Mouse (Mus musculus) stomach, embryonic 16.5 days (tissue): ENCODE measurements around the gene Elmo2. TPM values are rescaled to one million over a fixed set of nuclear protein-coding genes. Genes with fewer than 3 reads are reported as not detected.

ENCODE experiments used
- ATAC-seq: fragments of 200-750 bp; cut with Nextera tagmentation; 2 replicates; pipeline ENCODE4 v1.8.0; 2017; ENCODE audit warnings: moderate number of reproducible peaks, moderate TSS enrichment; ENCODE audit not compliant: insufficient read depth, low FRiP score
- H3K27ac ChIP-seq: fragments of 300-500 bp; sonication (generic); 2 replicates; pipeline ENCODE4 v1.5.1; 2014; ENCODE audit warnings: low read length
- H3K27me3 ChIP-seq: fragments of 300-500 bp; sonication (generic); 2 replicates; pipeline ENCODE4 v1.6.1; 2014; ENCODE audit warnings: low read length, control low read depth, mixed read lengths; ENCODE audit not compliant: control insufficient read depth, insufficient read depth
- H3K36me3 ChIP-seq: fragments of 300-500 bp; sonication (generic); 2 replicates; pipeline ENCODE4 v1.6.1; 2014; ENCODE audit warnings: low read length; ENCODE audit not compliant: control insufficient read depth, insufficient read depth
- H3K4me1 ChIP-seq: fragments of 300-500 bp; sonication (generic); 2 replicates; pipeline ENCODE4 v1.6.1; 2014; ENCODE audit warnings: low read length, control low read depth, mixed read lengths; ENCODE audit not compliant: control insufficient read depth, insufficient read depth
- H3K4me2 ChIP-seq: fragments of 300-500 bp; sonication (generic); 2 replicates; pipeline ENCODE4 v1.6.1; 2014; ENCODE audit warnings: low read depth, low read length, mixed read lengths
- H3K4me3 ChIP-seq: fragments of 300-500 bp; sonication (generic); replicated peaks from 2 replicates; pipeline ENCODE4 v1.5.1; 2014; ENCODE audit warnings: mild to moderate bottlenecking, low read length
- H3K9ac ChIP-seq: fragments of 300-500 bp; sonication (generic); 2 replicates; pipeline ENCODE4 v1.6.1; 2014; ENCODE audit warnings: low read length
- H3K9me3 ChIP-seq: fragments of 300-500 bp; sonication (generic); replicated peaks from 2 replicates; pipeline ENCODE4 v1.6.1; 2016; ENCODE audit warnings: low read length, control low read depth; ENCODE audit not compliant: control insufficient read depth
- WGBS: fragments of 180-500 bp; shearing (Covaris S2); extraction: QIAGEN DNeasy Blood & Tissue Kit; methylation state at CpG from one replicate; pipeline ENCODE4 v1.1.7; 2014; 5-methylcytosine and 5-hydroxymethylcytosine counted together
- polyA plus RNA-seq: library from polyadenylated mRNA; unstranded; fragments of >200 nt; fragmentation: Nextera tagmentation; extraction: Ambion mirVana; gene quantifications from 2 replicates; pipeline ENCODE4 v1.2.1, GENCODE M21; 2015

Gene Elmo2
- polyA plus RNA-seq, 1 experiment from 2014 or later, result 56.0 TPM

DNA sequence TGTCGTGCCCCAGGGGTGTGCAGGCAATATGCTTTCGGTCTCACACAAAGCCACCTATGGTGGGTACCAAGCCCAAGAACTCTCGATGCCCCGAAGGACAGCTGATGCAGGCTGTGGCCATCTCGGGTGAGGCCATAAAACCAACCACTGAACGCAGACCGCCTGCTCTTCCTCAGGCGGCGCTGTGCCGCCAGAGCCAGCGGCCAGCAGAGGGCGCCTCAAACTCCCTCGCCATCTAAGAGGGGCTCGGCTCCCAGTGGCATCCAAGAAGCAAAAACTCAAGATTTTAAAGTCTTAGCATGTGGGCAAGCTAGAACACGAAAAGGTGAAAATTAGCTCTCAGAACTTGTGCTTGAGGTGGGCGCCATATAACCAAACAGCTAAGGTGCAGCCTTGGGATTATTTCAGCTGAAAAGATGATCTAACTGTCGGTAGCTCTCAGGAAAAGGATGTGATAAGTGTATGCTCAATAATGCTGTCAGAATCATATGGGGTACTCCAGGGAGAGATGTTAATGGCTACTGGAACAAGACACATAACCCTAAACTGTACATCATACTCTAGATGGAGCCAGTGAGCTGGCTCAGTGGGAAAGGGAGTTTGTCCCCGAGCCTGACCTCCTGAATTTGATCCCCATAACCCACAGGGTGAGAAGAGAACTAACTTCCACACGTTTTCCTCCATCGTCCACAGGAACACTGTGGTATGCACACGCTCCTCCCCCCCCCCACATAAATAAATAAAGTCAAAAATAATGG is 38.2 kb upstream of the Elmo2 start:
- Histone ChIP-seq H3K4me1 (peaks cover 7% of the 10 kb centered on the region), H3K27ac (no peak overlapping the region), H3K4me2 (peak overlapping the region; percentile 29; the same call in 1 of the 2 replicates), H3K4me3 (no peak overlapping the region), H3K36me3 (no peaks in the 10 kb centered on the region), H3K9ac (peak overlapping the region; percentile 35; the same call in 1 of the 2 replicates), H3K9me3 (no peaks in the 10 kb centered on the region), H3K27me3 (peaks cover 18% of the 10 kb centered on the region)
- ATAC-seq, result no peak
- 11% methylated on average over 21 of the region's 21 CpGs for WGBS

DNA sequence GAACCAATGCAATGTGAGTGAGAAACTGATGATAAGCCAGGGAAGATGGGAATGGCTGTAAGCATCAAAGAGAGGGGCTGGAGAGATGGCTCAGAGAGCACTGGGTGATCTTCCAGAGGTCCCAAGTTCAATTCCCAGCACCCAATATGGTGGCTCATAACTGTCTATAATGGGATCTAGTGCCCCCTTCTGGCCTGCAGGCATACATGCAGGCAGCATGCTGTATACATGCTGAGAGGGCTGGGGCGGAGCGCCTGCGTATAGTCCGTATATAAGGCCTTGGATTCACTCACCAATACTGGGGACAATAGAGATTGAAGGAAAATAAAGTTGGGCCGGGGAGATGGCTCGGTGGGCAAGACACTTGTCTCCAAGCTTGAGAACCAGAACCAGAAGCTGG is 37.0 kb upstream of the Elmo2 start:
- Histone ChIP-seq H3K4me1 (peaks cover 7% of the 10 kb centered on the region), H3K9ac (no peak overlapping the region), H3K9me3 (no peaks in the 10 kb centered on the region), H3K4me3 (no peak overlapping the region), H3K27ac (no peak overlapping the region), H3K4me2 (no peak overlapping the region), H3K36me3 (no peaks in the 10 kb centered on the region), H3K27me3 (peaks cover 11% of the 10 kb centered on the region)
- ATAC-seq, result no peak
- 87% methylated on average over 6 of the region's 6 CpGs for WGBS

DNA sequence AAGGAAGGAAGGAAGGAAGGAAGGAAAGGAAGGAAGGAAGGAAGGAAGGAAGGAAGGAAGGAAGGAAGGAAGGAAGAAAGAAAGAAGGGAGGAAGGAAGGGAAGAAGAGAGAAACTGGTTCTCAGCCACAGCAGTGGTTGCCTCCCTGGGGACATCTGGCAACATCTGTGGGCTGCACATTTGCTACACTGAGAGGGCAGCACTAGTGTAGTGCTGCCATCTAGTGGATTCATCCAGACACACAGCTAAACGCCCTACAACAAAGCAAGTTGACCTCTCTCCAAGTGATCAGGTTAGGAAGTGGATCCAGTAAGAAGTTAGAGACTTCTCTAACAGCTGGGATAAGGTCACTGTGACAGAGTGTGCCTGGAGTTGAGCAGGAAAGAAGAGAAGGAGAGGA is 34.6 kb upstream of the Elmo2 start:
- Histone ChIP-seq H3K4me3 (no peak overlapping the region), H3K4me2 (no peak overlapping the region), H3K27me3 (peaks cover 5% of the 10 kb centered on the region), H3K27ac (no peak overlapping the region), H3K36me3 (no peaks in the 10 kb centered on the region), H3K9ac (no peak overlapping the region), H3K9me3 (no peaks in the 10 kb centered on the region), H3K4me1 (no peaks in the 10 kb centered on the region; the same call in 1 of the 2 replicates)
- ATAC-seq, result no peak
- 0% methylated on average over 1 of the region's 1 CpGs for WGBS

DNA sequence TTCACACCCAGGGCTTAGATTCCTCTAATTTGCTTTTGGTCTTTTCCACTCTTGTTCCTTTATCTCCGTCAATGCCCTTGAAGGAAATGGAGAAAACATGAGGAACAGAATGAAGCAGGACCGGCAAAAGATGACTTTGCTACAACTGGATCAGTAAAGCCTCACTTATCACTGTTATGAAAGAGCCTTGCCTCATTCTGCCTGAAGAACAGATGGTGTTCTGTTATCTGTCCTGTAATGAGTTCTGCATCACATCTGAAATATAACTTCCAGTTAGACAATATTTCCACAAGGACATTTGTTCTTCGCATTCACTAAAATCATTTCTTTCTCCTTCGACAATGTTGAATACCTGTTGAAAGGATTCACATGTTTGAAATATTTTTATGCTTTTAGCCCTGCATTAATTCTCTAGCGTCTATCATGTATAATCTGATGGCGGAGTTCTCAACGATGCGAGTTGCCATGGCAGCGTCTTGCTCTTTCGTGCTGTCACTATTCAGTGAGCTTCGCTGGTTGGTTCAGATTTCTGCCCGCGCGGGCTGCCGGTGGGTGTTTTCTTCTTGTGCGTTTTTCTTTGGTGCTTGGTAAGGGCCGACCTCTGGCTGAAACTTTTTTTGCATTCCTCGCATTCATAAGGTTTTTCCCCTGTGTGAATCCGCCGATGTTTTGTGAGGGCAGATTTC is 25.7 kb upstream of the Elmo2 start:
- Histone ChIP-seq H3K27me3 (no peaks in the 10 kb centered on the region), H3K27ac (no peak overlapping the region), H3K36me3 (no peaks in the 10 kb centered on the region), H3K9me3 (peaks cover 13% of the 10 kb centered on the region), H3K4me2 (no peak overlapping the region), H3K4me1 (no peaks in the 10 kb centered on the region), H3K9ac (no peak overlapping the region), H3K4me3 (no peak overlapping the region)
- 90% methylated on average over 20 of the region's 20 CpGs for WGBS
- no peak for ATAC-seq

DNA sequence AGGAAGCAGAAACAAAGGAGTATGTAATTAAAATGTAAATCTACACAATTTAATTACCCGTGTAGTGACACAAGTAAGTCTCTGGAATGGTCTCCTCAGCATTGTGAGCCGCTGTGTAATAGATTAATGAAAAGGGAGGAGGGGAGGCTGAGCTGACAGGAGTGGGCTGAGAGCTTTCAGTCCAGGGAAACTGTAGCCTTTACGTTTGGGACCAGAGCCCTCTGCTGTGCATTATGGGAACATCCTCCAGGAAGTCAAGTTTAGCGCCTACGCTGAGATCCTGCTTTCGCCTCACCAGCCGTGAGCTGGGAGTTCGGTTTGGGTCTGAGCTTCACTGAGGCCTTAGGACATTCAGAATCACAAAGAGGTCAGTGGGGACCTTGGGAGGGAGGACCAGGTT is 23.2 kb upstream of the Elmo2 start:
- 28% methylated on average over 8 of the region's 8 CpGs for WGBS
- H3K4me2 ChIP-seq, result no peak overlapping the region
- ATAC-seq, result no peak
- H3K36me3 ChIP-seq, result no peaks in the 10 kb centered on the region
- H3K4me1 ChIP-seq, result no peaks in the 10 kb centered on the region
- no peak overlapping the region for H3K9ac ChIP-seq
- H3K27me3 ChIP-seq, result no peaks in the 10 kb centered on the region
- H3K27ac ChIP-seq, result no peak overlapping the region
- H3K4me3 ChIP-seq, result no peak overlapping the region
- peaks cover 13% of the 10 kb centered on the region for H3K9me3 ChIP-seq

DNA sequence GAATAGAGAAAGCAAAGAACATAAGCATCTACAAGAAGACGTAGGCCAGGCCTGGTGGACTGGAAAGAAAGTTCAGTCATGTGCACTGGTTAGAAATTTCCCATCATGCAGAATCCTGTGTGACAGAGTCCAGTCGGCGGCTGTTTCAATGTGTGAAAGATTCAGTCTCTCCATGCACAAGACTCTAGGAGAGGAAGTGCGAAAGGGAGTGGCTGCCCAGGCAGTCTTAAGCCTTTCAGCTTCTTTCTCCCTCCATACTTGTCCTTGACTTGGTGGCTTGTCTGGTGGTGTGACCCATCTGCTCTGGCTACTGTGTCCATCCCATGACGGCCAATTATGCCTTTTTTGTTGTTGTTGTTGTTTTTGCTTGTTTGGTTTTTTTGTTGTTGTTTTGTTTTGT is 19.9 kb upstream of the Elmo2 start:
- Histone ChIP-seq H3K9me3 (no peaks in the 10 kb centered on the region), H3K27ac (no peak overlapping the region), H3K4me3 (no peak overlapping the region), H3K9ac (no peak overlapping the region), H3K27me3 (no peaks in the 10 kb centered on the region), H3K4me2 (no peak overlapping the region), H3K4me1 (no peaks in the 10 kb centered on the region), H3K36me3 (no peaks in the 10 kb centered on the region)
- ATAC-seq, result no peak
- WGBS, result 85% methylated on average over 5 of the region's 5 CpGs

DNA sequence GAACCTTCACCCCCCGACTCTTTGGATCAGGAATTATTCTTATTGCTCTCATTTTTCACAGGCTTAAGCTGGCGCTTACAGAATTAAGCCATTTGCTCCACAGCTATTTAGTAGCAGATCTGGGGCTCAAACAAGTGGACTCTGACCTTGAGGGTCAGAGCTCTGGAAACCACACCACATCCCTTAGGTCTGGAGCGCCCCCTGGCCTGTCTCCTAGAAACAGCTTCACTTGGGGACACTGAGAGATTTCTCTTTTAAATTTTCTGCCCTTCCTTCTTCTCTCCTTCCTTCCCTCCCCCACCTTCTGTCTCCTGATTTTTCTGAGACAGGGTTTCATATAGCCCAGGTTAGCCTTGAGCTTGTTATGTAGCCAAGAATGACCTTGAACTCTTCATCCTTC is 10.9 kb upstream of the Elmo2 start:
- no peaks in the 10 kb centered on the region; the same call in 1 of the 2 replicates for H3K27me3 ChIP-seq
- no peak overlapping the region for H3K9ac ChIP-seq
- no peak for ATAC-seq
- 29% methylated on average over 3 of the region's 3 CpGs for WGBS
- H3K4me1 ChIP-seq, result 0 out of 2 replicates have a peak, but pooled peaks cover 3% of the 10 kb centered on the region
- no peak overlapping the region for H3K4me2 ChIP-seq
- no peak overlapping the region for H3K27ac ChIP-seq
- H3K9me3 ChIP-seq, result no peaks in the 10 kb centered on the region
- no peaks in the 10 kb centered on the region for H3K36me3 ChIP-seq
- H3K4me3 ChIP-seq, result no peak overlapping the region

DNA sequence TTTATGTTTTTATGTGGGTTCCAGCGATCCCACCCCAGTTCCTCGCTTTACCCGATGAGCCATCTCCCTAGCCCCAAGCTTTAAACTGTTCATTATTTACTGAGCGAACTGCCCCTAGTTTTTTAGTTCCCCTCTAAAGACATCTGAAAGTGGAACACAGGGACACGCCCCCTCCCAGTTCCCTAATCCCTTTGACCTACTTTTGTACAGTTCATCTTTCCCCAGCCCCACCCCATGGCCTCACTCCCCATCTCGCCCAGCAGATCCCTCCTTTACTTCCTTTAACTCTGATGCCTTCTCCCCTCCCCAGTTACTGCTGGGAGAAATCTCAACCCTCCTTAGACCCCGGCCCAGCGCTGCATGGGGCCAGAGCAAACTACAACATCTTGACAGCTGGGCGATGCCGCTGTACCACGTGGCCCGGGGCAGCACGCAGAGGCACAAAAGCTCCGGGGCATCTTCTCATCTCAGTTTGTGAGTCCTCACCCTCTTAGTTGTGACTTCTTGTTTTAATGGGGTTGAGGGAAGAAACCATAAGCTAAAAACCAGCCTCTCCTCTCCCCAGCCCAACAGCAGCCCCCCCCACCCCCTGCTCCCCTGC is 6.4 kb upstream of the Elmo2 start:
- H3K9me3 ChIP-seq, result no peaks in the 10 kb centered on the region
- no peak overlapping the region for H3K9ac ChIP-seq
- no peak overlapping the region; the same call in 1 of the 2 replicates for H3K27ac ChIP-seq
- no peak overlapping the region for H3K4me2 ChIP-seq
- H3K36me3 ChIP-seq, result no peaks in the 10 kb centered on the region
- 0 out of 2 replicates have a peak, but pooled peaks cover 3% of the 10 kb centered on the region for H3K4me1 ChIP-seq
- 46% methylated on average over 14 of the region's 14 CpGs for WGBS
- H3K4me3 ChIP-seq, result no peak overlapping the region
- no peaks in the 10 kb centered on the region; the same call in 1 of the 2 replicates for H3K27me3 ChIP-seq
- ATAC-seq, result no peak

DNA sequence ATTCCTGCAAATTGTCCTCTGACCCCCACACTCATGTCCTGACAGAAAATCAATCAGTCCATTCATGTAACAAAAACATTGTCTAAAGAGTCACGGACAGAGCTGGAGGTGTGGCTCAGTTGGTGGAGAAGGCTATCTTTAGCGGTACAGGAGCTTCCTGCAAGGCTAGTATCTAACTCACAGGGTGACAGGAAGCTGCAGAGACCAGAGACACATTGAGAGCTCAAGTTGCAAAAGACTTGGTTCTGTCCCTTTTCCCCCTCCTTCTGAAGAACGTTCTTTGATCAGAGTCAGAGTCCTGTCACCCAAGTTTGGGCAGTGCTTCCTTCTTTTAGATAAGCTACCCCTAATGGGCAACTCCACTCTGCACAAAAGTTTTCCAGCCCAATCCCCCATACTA is 3.4 kb upstream of the Elmo2 start:
- Histone ChIP-seq H3K9ac (no peak overlapping the region), H3K36me3 (no peaks in the 10 kb centered on the region), H3K4me3 (no peak overlapping the region), H3K4me1 (peaks cover 18% of the 10 kb centered on the region), H3K4me2 (no peak overlapping the region), H3K27me3 (no peaks in the 10 kb centered on the region; the same call in 1 of the 2 replicates), H3K9me3 (no peaks in the 10 kb centered on the region), H3K27ac (no peak overlapping the region)
- WGBS, result 8% methylated on average over 3 of the region's 3 CpGs
- ATAC-seq, result no peak
